Mouse (Mus musculus) layer of hippocampus, adult 8-10 months (tissue): ENCODE results near the gene AA986860. TPM values are rescaled to one million over a fixed set of nuclear protein-coding genes. Genes with fewer than 3 reads are reported as not detected.

Experiments used
- DNase-seq, 2 experiments: peaks; one replicate each; pipeline ENCODE4 v3.0.0; 2022; ENCODE audit warnings: low spot score in 2 of 2
- total RNA-seq, 4 experiments: library from RNA; stranded (reverse); gene quantifications; 2 replicates each; pipeline ENCODE4 v1.2.4; 2022

The AA986860 gene
- total RNA-seq, result 1 to 10 TPM; 1.4 to 2.2 (median 1.5) TPM

DNA sequence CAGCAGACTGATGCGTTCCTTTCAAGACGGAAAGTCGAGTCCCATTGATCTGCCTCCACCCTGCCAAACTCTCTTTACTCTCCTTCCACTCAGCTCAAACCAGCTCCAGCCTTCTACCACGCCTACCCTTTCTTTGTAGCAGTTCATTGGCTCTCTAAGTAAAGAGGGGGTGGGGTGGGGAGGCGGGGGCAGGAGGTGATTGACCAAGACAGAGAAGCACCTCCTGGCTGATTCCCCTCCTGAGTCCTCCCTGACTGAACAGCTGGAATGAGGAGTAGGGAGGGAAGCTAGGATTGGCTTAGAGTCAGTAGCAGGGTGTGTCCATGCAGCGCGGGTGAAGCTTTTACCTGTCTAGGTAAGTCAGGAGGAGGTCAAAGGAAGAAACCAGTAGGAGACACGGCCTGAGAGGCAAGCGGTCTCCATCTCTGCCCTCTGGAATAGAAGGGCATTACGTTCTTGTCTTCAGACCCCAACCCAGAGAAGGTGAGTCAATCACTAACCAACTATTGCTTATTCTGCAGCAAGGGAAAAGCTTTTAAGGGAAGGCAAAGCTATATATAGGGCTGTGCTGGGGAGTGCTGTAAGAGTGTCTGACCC lies at the start of gene AA986860:
Gene AA986860, plus strand, starts transcription at position 236 of the 597 bp plus-strand sequence.
- no peak for DNase-seq

DNA sequence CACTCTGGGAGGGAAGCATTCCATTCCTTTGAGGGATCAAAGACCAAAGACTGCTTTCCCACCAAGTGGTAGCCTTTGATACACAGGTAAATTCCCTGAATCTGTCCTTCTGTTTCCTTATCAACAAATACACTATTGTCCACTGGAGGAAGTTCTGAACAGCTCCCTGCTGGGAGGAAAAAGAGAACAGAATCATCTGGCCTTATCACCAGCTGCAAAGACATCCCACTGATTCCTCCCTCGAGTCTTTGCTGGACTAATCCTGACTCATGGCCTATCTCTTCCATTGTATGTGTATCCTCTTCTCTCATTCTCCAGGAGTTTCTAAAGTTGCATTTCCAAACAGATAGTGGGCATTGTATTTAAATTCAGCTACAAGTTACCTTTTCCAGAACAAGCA lies 47.9 kb upstream of the AA986860 start:
- no peak for DNase-seq

DNA sequence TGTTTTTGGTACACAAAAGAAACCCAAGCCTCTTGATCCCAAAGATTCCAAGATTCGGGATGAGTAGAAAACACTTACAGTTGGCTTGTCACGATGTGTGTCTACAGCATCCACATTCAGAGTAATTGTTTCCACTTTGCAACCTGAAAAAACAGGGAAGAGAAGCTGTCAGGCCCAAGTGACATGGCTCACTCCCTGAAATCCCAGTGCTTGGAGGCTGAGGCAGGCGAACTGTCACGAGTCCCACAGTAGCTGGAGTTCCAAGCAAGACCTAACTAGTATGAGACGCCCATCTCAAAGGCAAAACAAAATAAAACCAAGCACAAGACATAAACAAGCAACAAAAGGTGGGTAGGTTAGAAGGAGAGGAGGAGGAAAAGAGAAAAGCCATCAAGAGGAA lies 33.2 kb upstream of the AA986860 start:
- no peak for DNase-seq

DNA sequence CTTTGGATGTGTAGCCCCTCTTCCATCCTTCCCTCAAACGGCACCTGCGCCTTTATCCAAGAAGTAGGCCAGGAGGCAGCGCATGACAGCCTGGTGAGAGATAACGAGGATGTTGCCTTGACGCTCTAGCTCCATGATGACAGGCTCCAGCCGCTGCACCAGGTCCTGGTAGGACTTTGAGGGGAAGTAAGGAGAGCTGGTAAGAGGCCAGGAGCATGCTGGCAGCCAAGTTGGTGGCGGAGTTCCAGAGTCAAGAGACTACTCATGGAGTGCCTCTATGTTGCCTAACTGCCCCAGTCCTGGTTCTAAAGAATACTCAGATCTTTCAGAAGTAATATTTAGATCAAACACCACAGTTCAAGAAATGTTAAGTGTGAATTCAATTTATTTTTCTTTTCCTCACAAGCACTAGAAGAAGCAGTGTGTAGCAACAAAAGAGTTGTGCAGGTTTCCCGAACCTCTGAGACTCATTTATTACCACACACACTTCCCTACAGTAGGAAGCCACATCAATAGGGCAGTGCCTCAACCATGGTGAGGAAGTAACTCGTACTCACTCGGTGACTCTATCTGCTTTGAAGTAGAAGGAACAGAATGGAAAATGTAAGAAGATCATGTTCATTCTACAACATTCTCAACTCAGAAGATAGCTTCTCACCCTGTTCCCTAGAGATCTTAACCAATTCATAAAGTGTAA lies 31.7 kb upstream of the AA986860 start:
- DNase-seq, result peak in 1 of 2 experiments; percentile 46

DNA sequence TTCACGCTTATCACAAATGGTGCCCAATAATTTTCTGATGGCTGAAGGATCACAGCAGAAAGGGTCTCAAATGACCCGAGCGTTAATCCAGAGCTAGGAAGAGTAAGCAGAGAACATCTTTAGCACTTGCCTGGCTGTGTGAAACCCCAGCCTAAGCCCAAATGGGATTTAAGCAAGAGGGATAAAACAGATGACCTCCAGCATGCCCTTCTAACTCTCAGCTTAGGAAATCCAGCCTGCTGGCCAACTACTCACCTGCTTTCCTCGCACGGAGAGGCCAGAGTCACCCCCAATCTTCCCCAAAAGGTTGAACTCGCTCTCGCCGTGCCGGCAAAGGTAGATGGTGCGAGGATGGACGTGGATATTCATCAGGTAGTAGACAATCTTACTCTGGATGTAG lies 29.8 kb upstream of the AA986860 start:
- no peak for DNase-seq

DNA sequence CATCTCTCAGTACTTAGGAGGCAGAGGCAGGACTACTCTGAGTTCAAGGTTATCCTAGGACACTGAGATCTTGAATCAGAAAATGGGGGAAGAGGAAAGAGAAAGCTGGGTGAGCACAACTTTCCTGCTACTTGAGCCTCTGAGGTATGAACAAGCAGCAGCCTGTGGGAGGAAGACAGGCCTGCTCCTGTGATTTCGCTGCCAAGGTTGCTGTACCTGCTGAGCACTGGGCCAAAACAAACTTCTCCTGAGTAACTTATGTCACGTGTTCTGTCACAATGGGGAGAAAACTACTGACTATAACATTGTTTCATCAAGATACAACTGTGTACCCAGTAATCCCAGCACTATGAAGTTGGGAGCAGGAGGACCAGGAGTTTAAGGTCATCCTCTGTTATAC lies 28.2 kb upstream of the AA986860 start:
- no peak for DNase-seq

DNA sequence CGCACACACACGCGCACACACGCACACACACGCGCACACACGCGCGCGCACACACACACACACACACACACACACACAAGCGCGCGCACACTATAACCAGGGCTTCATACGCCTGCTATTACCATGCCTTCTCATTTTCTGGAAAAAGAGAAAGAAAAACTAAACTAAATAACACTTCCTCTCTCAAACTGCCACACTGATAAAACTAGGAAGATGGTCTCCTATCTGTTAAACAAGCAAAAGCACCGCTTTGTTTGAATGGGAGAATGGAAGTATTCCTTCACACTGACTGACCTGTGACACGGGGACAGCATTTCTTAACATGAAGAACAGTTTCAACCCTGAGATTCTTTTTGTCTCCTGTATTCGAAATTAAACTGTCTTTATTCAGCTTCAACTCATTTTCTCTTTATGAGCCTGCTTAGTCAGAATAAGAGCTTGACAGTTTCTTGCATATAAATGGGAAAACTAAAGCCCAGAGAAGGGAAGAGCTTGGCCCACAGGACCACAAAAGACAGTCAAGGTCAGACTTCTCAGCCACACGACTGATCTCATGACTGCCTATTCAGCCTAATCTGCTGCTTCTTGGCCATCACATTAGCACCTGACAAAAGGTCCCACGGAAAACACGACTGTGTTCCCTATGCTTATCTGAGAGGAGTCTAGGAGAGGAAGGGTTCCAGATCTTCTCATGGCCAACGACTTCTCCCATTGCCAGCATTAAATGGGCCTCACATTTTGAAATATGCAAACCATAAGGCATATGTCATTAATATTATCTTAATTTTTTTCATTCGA lies 21.3 kb upstream of the AA986860 start:
- DNase-seq, result no peak

DNA sequence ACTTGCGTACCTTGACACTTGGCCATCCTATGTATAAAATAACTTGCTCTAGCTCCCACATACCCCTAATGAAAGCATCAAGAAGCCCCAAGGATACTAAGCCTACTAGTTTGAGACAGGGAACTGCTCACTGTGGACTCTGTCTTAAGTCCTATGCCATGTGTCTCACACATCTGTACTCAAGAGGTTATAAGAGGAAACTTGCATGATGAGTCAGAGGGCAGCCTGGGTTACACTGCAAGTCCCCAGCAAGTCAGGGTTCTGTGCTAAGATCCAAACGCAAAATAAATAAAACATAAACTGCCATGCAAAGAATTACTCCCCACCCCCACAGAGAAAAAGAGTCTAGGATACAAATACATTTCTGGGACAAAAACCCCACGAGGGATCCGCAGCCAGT lies 17.7 kb upstream of the AA986860 start:
- DNase-seq, result no peak

DNA sequence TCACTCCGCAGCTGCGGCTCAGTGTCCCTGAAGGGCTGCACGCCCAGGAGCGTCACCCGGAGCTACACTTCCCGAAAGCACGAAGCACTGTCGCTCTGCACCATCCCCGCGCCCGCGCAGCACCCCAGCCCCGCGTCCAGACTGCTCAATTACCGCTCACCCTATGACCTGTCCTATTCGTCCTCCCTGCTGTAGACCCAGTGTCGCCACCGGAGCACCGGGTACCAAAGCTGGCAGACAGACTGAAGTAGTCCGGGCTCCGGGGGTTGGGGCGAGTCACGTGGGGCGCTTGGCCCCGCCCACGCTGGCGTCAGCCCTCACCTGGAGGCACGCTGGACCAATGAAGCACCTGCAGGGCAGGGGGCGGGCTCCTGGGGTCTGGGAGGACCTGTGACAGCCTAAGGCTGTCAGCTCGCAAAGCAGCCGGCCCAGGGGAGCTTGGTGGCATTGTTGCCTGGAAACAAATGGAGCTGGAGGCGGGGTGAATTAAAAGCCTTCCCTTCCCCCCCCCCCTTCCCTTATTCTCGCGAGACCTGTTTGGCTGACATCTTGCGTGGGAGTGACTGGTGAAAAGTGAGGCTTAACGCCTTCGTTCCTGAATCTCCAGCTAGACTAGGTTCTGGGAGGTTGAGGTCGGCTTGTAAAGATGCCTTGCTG lies 16.1 kb upstream of the AA986860 start, which contains the start of gene Gm29427:
Gene Gm29427, minus strand, starts transcription at position 239 of the 657 bp plus-strand sequence.
- DNase-seq, result peak; percentile 94

DNA sequence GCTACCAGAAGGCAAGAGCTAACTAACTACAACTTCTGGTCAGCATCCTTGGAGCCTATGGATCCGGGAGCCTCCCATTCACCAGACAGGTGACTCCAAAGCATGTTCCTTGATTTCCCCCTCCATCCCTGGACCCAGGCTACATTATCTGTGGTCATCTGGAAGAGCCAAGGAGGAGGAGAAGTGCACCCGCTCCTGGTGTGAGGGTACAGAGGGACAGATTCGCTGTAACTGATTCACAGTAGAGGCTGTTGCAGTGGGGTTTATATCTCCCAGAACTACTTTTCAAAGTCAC lies 15.6 kb upstream of the AA986860 start:
- DNase-seq, result no peak

DNA sequence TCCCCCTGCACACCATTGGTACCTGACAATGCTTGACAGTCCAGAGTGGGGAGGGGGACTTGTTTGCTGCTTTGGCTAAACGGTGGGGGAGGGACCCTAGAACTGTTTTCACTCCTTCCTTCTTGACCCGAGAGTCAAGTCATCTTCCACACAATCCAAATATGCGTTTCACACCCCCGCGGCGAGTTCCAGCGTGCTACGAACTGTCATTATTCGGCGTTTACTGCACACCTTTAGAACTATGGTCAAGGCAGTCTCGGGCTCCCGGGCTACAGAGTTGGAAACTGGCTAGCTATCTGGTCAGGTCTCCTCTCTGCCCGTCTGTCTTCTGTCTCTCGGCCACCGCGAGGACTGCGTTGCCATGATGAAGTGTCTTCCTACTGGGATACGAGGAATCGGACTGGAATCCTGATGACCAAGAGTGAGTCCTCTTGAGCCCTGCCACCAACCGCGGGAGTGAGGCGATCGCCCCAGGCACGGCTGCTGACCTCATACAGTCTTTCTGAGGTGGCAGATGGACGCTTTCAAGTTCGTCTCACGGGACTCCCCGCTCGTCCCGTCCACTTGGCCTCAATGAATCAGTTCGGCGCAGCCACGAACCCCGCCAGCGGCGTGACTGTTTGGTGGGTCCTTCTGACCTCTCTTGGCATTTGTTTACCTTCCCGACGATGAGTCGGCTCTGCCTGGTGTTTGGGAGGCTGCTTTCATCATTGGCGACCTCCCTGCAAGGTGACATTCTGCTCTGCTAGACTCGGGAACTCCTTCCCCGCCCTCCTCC lies 15.1 kb upstream of the AA986860 start:
- peak in 1 of 2 experiments; percentile 35 for DNase-seq

DNA sequence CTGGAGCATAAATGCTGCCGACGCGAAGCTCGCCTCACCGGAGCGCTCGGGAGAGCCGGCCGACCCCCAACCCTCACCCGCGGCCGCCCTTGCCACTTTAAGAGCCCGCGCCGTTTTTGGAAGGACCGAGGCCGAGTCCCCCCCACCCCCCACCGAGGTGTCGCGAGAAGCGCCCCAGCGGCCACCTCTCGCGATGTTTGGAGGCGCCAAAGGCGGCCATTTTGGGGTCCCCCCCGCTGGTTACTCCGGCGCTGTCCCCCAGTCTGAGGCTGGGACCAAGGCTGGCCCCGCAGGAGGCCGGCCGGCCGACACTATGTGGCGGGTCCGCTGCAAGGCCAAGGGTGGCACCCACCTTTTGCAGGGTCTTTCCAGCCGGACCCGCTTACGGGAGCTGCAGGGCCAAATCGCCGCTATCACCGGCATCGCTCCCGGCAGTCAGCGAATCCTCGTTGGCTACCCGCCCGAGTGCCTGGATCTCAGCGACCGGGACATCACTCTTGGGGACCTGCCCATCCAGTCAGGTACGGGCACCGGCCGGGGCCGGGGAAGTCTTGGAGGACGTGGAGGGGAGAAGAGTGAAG lies 14.4 kb upstream of the AA986860 start, which contains the start of gene Yod1:
Gene Yod1, plus strand, starts transcription at position 37 of the 581 bp plus-strand sequence.
- DNase-seq, result peak; percentile 73 to 82

DNA sequence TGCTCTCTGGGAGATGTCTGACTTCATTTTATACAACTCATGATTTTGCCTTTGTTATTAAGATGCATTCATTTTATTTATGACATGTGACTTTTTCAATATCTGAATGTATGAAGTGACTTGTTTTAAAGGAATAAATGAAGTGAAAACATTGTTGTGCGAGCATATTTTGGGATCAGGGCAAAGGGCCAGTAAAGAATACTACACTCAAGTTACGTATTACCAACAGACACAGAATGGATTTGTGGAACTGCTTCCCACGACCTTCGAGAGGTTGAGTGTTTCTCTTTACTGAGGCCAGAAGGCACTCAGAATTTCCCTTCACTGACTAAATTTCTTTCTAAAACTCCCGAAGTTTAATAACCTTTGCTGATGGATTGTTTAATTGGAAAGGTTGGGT lies 7.6 kb upstream of the AA986860 start:
- DNase-seq, result no peak

DNA sequence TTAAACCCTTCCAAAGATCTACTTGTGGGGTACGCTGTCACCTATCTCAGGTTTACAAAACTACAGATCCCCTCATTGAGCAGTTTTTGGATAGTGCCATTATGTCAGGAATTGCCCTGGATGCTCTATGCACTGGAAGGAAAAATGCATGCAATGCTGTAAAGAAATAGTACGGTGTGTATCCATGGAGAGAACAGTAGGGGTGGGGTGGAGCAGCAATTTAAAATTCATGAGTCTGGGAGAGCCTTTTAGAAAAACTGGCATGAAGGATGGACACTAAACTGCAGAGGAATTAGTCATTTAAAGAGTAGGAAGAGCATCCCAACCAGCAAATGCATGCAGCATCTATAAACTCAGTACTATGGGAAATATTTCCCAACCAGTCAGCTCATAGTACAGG lies 5.4 kb upstream of the AA986860 start:
- no peak for DNase-seq

DNA sequence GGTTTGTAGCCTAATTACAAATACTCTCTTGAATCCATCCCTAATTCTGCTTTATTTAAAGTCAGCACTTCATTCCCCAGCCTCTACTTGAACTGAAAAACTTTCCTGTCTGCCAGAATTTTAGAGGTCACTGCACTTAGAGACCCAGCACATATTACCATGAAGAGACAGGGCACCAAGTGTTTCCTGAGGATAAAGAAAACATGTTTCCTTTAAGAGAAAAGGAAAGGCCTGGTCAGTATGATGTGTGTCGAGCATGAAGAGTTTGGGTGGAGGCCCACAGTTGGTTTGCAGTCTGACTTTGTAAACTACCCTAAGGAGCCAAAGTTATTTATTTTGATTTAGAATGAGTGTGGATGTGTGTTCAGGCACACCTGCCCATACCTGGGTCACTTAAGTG lies 3.7 kb upstream of the AA986860 start:
- DNase-seq, result no peak

DNA sequence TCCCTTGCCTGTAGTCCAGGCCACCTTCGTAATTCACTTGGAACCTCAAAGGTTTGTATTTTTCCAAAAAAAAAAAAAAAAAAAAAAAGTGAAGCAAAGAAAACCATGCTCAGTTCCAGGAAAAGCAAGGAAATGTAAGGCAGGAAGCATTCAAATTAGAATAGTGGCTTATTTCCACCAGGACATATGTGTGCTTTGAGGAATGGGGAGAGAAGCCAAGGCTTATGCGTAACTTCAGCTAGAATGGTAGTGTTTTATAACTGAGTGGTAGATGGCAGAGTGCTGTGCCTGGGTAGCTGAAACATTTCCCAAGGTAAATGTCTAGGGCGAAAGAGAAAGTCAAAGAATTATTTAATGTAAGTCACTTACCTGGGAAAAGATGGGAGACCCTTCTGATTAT lies 3.1 kb upstream of the AA986860 start:
- DNase-seq, result no peak

DNA sequence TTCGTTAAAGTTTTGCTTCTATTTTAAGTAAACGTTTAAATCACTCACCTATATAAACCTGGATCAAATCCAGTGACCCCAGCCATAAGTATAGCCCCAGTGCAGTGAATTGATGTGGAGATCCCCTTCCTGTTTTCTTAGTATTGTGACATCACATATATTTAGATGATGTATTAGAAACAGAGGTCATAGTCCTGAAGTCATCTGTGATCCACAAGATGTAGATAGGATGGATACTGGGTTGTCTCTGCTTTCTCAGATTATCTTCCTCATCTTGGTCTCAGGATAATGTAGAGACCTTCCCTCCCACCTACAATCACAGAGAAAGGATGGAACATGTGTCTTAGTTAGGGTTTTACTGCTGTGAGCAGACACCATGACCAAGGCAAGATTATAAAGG lies 2.6 kb upstream of the AA986860 start, which contains the start of gene Pfkfb2:
Gene Pfkfb2, minus strand, starts transcription at position 101 of the 400 bp plus-strand sequence.
- no peak for DNase-seq

DNA sequence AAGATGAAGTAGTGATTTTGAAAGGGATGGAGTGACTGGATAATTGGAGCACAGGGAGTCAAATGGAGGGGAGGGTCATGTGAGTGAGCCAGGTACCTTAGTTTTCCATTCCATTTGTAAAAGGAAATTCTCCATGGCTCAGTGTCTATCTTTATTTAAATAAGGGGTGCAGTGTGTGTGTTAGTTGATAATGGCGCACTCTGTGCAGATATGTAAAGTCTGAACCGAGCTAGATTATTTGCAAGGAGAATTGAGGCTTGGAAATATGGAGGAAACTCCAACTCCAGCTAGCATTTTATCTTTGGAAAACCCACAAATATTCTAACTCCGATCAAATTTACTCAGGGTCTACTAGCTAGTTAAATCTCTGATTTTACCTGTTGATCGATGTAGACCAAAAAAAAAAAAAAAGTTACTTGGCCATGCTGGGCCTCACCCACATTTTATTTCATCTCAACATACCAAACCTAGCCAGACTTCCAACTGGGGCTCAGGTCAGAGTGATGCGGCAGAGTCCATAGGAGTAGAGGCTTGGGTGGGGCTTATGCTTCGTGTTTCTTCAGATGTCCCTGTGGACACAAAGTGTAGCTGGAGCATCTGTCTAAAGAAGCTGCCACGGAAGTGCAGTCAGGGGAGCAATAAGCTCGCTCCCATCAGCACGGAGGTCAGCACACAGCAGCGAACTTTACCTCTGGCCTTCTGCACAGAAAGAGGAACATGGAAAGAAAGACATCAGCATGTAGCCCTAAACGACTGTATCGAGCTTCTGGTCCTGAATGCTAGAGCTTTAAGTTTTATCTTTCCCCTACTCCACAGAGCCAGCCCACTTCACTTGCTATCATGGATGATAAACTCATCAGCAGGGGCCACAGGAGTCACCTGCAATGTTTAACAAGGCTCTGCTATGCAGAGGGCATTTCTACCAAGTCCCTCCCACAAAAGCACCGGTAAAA lies 1.2 kb downstream of the AA986860 start:
- no peak for DNase-seq

DNA sequence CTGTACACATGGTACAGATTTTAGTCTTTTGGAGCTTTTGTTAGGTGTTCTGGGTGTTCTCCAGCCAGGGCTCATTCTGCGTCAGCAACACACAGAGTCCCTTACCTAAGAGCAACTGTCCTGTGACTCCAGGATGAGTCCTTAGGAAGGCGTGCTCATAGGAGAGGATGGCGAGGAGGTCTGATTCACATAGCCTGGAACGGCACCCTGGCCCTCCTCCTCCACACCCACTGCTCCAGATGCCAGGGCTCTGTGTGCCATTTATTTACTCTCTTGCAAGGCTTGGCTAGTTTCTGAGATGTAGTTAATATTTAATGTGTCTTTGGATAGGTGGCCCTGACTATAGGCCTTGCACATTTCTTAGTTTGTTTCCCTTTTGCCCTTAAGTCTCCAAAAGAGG lies 1.9 kb downstream of the AA986860 start:
- peak in 1 of 2 experiments; percentile 14 for DNase-seq

DNA sequence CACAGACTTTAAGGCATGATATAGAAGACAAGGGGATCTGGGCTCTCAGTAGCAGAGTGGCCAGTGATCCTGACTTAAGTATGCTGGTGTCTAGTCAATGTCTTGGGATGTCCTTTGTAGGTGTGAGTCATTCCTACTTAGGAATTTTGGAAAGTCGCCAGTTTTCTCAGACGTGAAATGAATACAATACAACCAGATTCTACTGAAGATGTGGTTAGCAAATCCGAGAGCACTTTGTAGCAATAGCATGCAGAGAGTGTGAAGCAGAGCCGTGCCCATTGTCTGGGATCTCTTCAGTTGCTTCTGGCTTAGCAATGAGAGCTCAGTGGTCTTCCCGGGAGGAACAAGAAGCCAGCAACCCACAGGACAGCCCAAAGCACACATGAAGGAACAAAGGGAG lies 2.7 kb downstream of the AA986860 start:
- DNase-seq, result no peak
